Mouse (Mus musculus): ENCODE results near the gene Tvp23a.

DNA sequence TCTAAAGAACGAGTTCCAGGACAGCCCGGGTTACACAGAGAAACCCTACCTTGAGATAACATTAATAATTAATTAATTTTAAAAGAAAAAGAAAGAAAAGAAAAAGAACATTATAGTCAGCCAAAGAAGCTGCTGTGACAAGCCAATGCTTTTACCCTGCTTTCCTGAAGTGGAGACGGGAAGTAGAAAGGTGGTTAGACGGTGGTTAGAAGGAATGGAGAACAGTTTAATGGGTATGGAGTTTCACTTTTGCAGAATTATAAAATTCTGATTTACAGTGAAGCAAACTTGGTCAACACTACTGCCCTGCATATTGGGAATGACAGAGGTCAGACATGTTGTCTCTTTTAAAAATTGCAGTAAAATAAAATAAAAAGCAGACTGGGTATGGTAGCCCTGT, 5.4 kb downstream of the Tvp23a start:
- TF ChIP-seq POLR2A (IDR thresholded peaks at IDR 0.05; ENCODE audit: extremely low read depth, insufficient read depth, low read length): no peak
- no peak for TF ChIP-seq CTCF (IDR thresholded peaks at IDR 0.05; ENCODE audit: low read depth, low read length)
